Mouse (Mus musculus): ENCODE data around the gene Aqp2.

The Aqp2 gene

DNA sequence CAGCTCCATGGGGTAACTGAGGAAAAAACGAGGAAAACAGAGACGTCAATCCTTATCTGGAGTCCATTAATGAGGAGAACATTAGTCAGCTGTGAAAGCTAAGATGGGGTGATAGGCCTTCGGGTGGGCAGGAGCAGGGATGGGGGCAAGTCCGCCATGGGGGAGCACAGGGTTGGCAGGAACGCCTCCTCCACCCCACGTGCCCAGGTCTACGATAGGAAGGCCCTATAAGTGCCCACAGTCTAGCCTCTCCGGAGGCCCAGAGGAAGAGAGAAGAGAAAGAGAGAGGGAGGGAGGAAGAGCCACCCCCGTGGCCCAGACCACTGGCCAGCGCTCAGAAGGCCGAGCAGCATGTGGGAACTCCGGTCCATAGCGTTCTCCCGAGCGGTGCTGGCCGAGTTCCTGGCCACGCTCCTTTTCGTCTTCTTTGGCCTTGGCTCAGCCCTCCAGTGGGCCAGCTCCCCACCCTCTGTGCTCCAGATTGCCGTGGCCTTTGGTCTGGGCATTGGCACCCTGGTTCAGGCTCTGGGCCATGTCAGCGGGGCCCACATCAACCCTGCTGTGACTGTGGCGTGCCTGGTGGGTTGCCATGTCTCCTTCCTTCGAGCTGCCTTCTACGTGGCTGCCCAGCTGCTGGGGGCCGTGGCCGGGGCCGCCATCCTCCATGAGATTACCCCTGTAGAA lies at the start of gene Aqp2:
Gene Aqp2 (plus strand): TSS at position 254 of the 684 bp plus-strand sequence.
- no peak for DNase-seq (ENCODE audit: low spot score in 2 of 2)

DNA sequence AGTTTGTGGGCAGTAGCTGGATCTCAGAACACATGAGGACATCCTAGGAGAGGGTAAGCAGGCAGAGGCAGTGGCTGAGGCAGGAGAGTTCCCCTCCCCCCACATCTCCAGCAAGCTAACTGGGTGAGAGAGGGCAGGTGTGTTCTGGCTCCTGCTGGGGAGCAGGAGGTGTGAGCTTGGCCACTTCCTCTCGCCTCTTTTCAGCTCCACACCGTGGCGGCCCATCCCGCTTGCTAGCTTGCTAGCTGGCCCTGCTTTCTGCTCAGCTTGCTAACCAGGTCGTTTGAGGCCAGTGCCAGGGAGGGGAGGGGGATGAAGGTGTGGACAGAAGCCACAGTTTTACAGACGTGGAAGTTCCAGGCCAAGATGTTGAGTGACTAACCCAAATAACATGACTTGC lies 47.7 kb upstream of the Aqp2 start:
- DNase-seq (ENCODE audit: low spot score in 2 of 2) = no peak

- DNase-seq (ENCODE audit: low spot score in 2 of 2) = no peak
These were observed 46.8 kb upstream of the Aqp2 start for GRCm38 (mm10) chr15:99532023-99532422.

GRCm38 (mm10) chr15:99536889-99537862 lies 41.7 kb upstream of the Aqp2 start:
- DNase-seq (ENCODE audit: low spot score in 2 of 2) = no peak

DNA sequence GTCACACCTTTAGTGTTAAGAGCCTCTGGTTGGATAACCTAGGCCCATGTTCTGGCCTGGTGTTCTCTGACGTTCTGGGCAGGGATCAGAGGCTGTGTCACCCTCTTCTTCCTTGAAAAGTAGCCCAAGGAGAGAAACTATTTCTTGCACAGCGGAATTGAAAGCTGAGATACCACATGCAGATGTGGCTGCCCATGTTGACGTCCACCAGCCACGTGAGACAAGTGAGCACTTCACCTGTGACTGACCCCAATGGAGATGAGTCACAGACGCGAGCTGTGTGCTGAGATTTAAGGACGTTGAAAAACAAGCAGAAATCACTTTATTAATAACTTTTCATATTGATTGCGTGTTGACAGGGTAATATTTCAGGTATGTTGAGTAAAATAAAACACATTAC lies 39.0 kb upstream of the Aqp2 start:
- DNase-seq (ENCODE audit: low spot score in 2 of 2) = no peak

DNA sequence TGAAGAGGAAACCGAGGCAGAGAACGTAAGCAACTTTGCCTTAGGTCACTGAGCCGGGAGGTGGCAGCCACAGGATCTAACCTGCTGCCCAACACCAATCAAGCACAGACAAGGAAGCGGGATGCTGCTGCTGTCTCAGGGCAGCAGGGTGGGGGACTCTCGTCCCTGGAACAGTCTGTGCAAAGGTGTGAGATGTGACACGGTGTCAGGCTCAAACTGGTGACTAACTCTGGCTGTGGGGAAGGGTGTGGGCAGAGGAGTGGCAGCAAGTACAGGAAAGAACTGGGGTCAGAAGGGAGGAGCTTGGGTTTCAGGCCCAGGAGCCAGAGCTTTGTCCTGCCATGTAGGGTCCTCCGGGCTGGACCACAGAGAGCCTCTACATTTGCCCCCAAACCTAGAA lies 34.8 kb upstream of the Aqp2 start:
- no peak for DNase-seq (ENCODE audit: low spot score in 2 of 2)

DNA sequence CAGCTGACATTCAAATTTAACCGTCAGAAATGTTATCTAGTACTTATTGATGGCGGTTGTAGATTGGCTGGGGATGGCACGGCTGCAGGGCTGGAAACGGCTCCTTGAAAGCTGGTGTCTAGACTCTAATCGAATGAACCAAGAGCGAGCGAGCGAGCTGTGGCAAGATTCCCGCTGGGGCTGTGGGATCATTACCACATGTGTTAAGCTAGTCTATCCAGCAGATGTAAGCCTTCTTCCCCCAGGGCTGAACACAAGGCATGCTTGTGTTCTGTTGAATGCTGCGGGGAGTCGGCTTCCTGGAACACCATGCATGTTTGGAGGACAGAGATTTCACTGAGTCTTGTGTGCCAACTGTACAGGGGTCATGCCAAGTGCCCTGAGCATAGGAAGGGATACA lies 32.3 kb upstream of the Aqp2 start:
- no peak for DNase-seq (ENCODE audit: low spot score in 2 of 2)

GRCm38 (mm10) chr15:99547732-99548131 lies 31.1 kb upstream of the Aqp2 start:
- DNase-seq (ENCODE audit: low spot score in 2 of 2) = no peak

GRCm38 (mm10) chr15:99549901-99550300 lies 29.0 kb upstream of the Aqp2 start:
- DNase-seq (ENCODE audit: low spot score in 2 of 2) = no peak

GRCm38 (mm10) chr15:99553767-99554166 lies 25.1 kb upstream of the Aqp2 start:
- no peak for DNase-seq (ENCODE audit: low spot score in 2 of 2)

GRCm38 (mm10) chr15:99558947-99559346 lies 19.9 kb upstream of the Aqp2 start:
- DNase-seq (ENCODE audit: low spot score in 2 of 2) = no peak

- DNase-seq (ENCODE audit: low spot score in 2 of 2) = no peak
These were observed 18.6 kb upstream of the Aqp2 start for GRCm38 (mm10) chr15:99560246-99560645.

DNA sequence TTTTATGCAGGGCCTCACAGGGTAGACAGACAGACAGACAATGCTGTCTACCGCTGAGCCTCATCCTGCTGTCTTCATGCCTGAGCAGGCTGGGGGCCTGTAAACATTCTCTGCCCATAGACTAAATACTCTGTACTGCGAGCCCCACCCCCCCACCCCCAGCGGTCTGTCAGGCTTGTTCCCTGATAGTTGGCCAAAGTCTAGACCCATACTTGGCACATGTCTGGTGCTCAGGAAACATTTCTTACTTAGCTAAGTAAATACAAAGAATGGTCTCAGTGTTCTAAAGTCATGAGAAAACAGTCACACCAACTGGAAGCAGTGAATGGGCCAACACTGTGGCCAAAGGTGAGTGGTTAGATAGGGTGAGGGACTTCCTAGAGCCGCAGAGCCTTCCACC lies 11.5 kb upstream of the Aqp2 start:
- no peak for DNase-seq (ENCODE audit: low spot score in 2 of 2)

GRCm38 (mm10) chr15:99568682-99569081 lies 10.2 kb upstream of the Aqp2 start:
- no peak for DNase-seq (ENCODE audit: low spot score in 2 of 2)

DNA sequence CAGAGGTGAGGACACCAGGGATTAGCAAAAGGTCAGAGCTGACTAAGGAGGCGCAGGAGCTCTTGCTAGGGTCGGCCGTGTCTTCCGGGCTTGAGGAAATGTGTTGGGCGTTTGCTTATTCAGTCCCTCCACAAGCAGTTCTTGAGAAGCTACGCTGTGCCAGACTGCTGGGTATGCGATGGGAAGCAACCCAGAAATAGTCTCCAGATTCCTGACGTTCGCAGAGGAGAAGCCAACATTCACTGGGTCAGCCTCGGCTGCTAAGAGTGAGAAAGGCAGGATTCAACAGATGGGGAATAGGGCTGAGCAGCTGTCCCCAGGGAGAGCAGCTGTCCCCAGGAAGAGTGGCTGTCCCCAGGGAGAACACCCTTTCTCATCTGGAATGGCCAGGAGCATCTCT lies 9.7 kb upstream of the Aqp2 start:
- no peak for DNase-seq (ENCODE audit: low spot score in 2 of 2)

DNA sequence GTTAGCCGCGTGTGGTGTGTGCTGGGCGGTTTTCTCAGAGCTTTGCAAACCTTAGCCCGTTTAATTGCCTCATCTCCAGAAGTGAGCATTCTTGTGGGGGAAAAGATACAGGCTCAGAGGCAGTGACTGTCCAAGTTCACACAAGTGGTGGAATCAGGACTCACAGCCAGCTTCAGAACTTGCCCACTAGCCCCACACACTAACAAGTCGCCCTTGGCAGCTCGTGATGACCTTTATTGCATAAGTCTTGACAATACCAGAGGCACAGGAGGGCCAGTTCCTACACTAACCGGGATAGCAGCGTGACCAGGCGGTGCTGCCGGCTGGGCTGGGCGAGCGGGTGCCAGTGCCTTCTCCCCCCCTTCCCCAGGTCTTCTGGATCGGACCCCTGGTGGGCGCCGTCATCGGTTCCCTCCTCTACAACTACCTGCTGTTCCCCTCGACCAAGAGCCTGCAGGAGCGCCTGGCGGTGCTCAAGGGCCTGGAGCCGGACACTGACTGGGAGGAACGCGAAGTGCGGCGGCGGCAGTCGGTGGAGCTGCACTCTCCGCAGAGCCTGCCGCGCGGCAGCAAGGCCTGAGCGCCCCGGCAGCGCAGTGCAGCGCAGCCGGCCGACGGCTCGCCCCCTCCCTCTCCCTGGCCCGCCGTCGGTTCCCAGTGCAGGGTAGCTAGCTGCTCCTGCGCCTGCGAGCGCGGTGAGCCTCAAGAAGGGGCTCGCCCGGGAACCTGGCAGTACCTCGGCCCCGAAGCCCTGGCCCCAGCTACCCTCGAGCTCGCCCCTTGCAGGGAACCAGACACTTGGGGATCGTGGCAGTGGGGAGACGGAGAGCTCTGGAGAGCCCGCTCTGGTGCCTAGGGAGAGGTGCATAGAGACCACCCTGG lies 4.8 kb downstream of the Aqp2 start:
- no peak for DNase-seq (ENCODE audit: low spot score in 2 of 2)

- DNase-seq (ENCODE audit: low spot score in 2 of 2) = no peak
These were observed 5.8 kb downstream of the Aqp2 start for GRCm38 (mm10) chr15:99584407-99585202.

- DNase-seq (ENCODE audit: low spot score in 2 of 2) = no peak
These were observed 6.9 kb downstream of the Aqp2 start for GRCm38 (mm10) chr15:99585741-99586140.

GRCm38 (mm10) chr15:99586525-99586924 lies 7.7 kb downstream of the Aqp2 start:
- DNase-seq (ENCODE audit: low spot score in 2 of 2) = no peak

GRCm38 (mm10) chr15:99589237-99589636 lies 10.4 kb downstream of the Aqp2 start:
- DNase-seq (ENCODE audit: low spot score in 2 of 2) = no peak

DNA sequence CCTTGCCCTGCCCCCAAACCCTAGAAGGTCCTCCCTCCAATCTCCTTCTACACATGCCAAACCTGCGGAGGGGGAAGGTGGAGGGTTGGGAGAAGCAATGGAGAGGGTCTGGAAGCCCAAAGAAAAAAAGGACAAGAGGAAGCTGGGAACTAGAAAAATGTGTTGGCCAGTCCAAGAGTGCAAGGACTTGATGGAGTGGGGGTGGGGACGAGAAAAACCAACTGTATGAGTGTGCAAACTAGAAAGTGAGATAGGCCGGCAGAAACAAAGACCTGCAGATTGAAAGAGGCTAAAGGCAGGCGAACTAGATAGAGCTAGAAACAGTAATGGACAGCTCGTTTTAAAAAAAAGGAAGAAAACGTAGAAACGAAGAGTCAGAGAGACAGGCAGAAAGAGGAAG lies 10.8 kb downstream of the Aqp2 start:
- no peak for DNase-seq (ENCODE audit: low spot score in 2 of 2)
